Mouse (Mus musculus) myocyte (in vitro differentiated cells): ENCODE results near the gene Tmem59l.

Source experiments
- CEBPB ChIP-seq: IDR thresholded peaks from 2 replicates; pipeline ENCODE4 v1.6.1; 2011; ENCODE audit warnings: mild to moderate bottlenecking, moderate library complexity; ENCODE audit not compliant: poor library complexity, insufficient read depth, severe bottlenecking
- E2F4 ChIP-seq: IDR thresholded peaks from one replicate; pipeline ENCODE4 v1.6.1; 2011; ENCODE audit warnings: mild to moderate bottlenecking, control low read depth, moderate library complexity; ENCODE audit not compliant: insufficient read depth
- MAX ChIP-seq: IDR thresholded peaks from one replicate; pipeline ENCODE4 v1.6.1; 2011; ENCODE audit warnings: low read depth, mild to moderate bottlenecking, control low read depth
- MYOD1 ChIP-seq, 3 experiments: IDR thresholded peaks; one replicate each; pipeline ENCODE4 v1.6.1; 2011; ENCODE audit warnings: control low read depth in 2 of 3, low read depth in 2 of 3, mild to moderate bottlenecking in 2 of 3, moderate library complexity in 1 of 3; ENCODE audit not compliant: insufficient read length in 2 of 3, control insufficient read depth in 1 of 3
- MYOG ChIP-seq, 3 experiments: IDR thresholded peaks; one replicate each; pipeline ENCODE4 v1.6.1; 2011; ENCODE audit warnings: control low read depth in 2 of 3, low read depth in 2 of 3, mild to moderate bottlenecking in 2 of 3; ENCODE audit not compliant: insufficient read length in 2 of 3, control insufficient read depth in 1 of 3, insufficient read depth in 1 of 3
- POLR2A ChIP-seq: IDR thresholded peaks from one replicate; pipeline ENCODE4 v1.6.1; 2011; ENCODE audit warnings: low read depth, mild to moderate bottlenecking, control low read depth, moderate library complexity; ENCODE audit not compliant: insufficient read length
- POLR2AphosphoS2 ChIP-seq: IDR thresholded peaks from one replicate; pipeline ENCODE4 v1.6.1; 2011; ENCODE audit warnings: low read depth, control low read depth; ENCODE audit not compliant: insufficient read length
- REST ChIP-seq: IDR thresholded peaks from one replicate; pipeline ENCODE4 v1.6.1; 2011; ENCODE audit warnings: mild to moderate bottlenecking, control low read depth, moderate library complexity; ENCODE audit not compliant: insufficient read depth, insufficient read length
- SRF ChIP-seq: IDR thresholded peaks from one replicate; pipeline ENCODE4 v1.6.1; 2011; ENCODE audit warnings: low read depth; ENCODE audit not compliant: control insufficient read depth, insufficient read length
- TCF12 ChIP-seq: IDR thresholded peaks from one replicate; pipeline ENCODE4 v1.6.1; 2011; ENCODE audit warnings: mild to moderate bottlenecking, control low read depth; ENCODE audit not compliant: poor library complexity, insufficient read depth, severe bottlenecking
- TCF3 ChIP-seq: IDR thresholded peaks from one replicate; pipeline ENCODE4 v1.6.1; 2011; ENCODE audit warnings: low read depth, control low read depth; ENCODE audit not compliant: insufficient read length
- USF1 ChIP-seq: IDR thresholded peaks from one replicate; pipeline ENCODE4 v1.6.1; 2011; ENCODE audit warnings: low read depth, mild to moderate bottlenecking, control low read depth, moderate library complexity

DNA sequence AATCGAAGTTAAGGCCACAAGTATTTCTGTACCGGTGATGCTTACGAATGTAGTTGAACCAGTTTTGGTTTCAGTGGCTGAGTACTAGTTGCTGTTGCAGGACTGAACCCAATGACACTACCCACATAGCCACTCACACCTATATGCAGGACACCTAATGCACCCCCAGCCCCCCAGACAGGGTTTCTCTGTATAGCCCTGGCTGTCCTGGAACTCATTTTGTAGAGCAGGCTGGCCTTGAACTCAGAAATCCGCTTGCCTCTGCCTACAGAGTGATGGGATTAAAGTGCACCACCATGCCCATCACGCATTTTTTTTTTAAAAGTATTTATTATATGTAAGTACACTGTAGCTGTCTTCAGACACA lies 19.9 kb upstream of the Tmem59l start:
- peak; percentile 57 for TF ChIP-seq POLR2AphosphoS2
- no peak for TF ChIP-seq POLR2A
- TF ChIP-seq TCF3: no peak
- no peak for TF ChIP-seq USF1
- no peak for TF ChIP-seq SRF
- TF ChIP-seq E2F4: no peak
- TF ChIP-seq MYOG (IDR thresholded peaks at IDR 0.05; ENCODE audit: control insufficient read depth in 1 of 3, insufficient read depth in 1 of 3, insufficient read length in 2 of 3, low read depth in 2 of 3): no peak
- TF ChIP-seq MAX: no peak
- TF ChIP-seq TCF12: no peak
- no peak for TF ChIP-seq REST
- TF ChIP-seq CEBPB: no peak
- no peak for TF ChIP-seq MYOD1 (IDR thresholded peaks at IDR 0.05; ENCODE audit: control insufficient read depth in 1 of 3, insufficient read length in 2 of 3, low read depth in 2 of 3)
